Comparison of ENCODE assay signal across 28 mouse cellular contexts in the genomic region with DNA sequence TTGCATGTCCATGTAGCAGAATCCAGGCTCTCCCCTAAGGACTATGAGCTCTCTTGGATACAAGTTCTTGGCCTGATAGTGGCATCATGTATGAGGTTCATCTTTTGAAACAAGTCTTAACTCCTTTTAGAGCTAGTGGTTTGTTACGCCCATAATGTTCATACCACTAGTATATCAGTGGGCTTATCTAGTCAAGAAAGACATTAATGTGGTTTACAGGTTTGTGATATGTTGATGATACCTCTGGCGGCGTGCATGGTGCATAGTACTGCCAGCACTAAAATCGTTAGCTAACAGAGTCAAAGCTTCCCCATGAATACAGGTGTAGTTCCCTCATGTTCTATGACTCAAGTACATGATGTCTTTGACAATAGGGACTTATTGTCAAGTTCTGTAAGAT.
"Had no signal": no experiment of that assay in that cellular context is flagged by ENCODE, and none has a peak within 500 bp of the region (broad histone marks: within the 10 kb centered on the region; RNA-seq: fewer than 3 reads in every experiment).

No protein-coding gene starts in this region.

- H3K4me3 ChIP-seq: limb, embryonic 10.5 days; limb, embryonic 12.5 days; limb, embryonic 13.5 days; limb, embryonic 15.5 days; liver, embryonic 12.5 days; liver, embryonic 13.5 days; liver, embryonic 15.5 days; lung, embryonic 15.5 days; megakaryocyte, embryonic 14.5 days; midbrain, embryonic 10.5 days; midbrain, embryonic 12.5 days; midbrain, embryonic 13.5 days; midbrain, embryonic 15.5 days; myocyte; neural tube, embryonic 12.5 days had no signal

- H3K9ac ChIP-seq: limb, embryonic 12.5 days; limb, embryonic 13.5 days; limb, embryonic 15.5 days; liver, embryonic 12.5 days; liver, embryonic 13.5 days; liver, embryonic 14.5 days; liver, embryonic 15.5 days; liver, postnatal 0 days; lung, embryonic 14.5 days; lung, embryonic 15.5 days; midbrain, embryonic 12.5 days; midbrain, embryonic 13.5 days; midbrain, embryonic 15.5 days; neural tube, embryonic 12.5 days had no signal

- H3K4me1 ChIP-seq: limb, embryonic 12.5 days; limb, embryonic 15.5 days; liver, embryonic 12.5 days; liver, embryonic 13.5 days; liver, embryonic 15.5 days; megakaryocyte, embryonic 14.5 days; midbrain, embryonic 10.5 days; midbrain, embryonic 12.5 days; midbrain, embryonic 13.5 days; midbrain, embryonic 15.5 days had no signal

- DNase-seq: left cerebral cortex, postnatal 4 days; liver; liver, embryonic 13.5 days; liver, postnatal 0 days; lung, adult 18-20 months; lung, adult 2 months; lung, embryonic 14.5 days; lung, postnatal 10 days; lung, postnatal 14 days; lung, postnatal 36 days; lung, postnatal 4 days; midbrain, embryonic 14.5 days had no signal

- H3K27me3 ChIP-seq: limb, embryonic 12.5 days; limb, embryonic 13.5 days; limb, embryonic 15.5 days; liver, embryonic 12.5 days; liver, embryonic 13.5 days; liver, embryonic 15.5 days; lung, embryonic 15.5 days; megakaryocyte, embryonic 14.5 days; midbrain, embryonic 12.5 days; midbrain, embryonic 13.5 days; midbrain, embryonic 15.5 days; neural tube, embryonic 12.5 days had no signal

- H3K36me3 ChIP-seq: limb, embryonic 10.5 days; limb, embryonic 12.5 days; limb, embryonic 13.5 days; limb, embryonic 15.5 days; liver, embryonic 12.5 days; liver, embryonic 13.5 days; liver, embryonic 15.5 days; lung, embryonic 15.5 days; midbrain, embryonic 10.5 days; midbrain, embryonic 12.5 days; midbrain, embryonic 13.5 days; midbrain, embryonic 15.5 days; neural tube, embryonic 12.5 days had no signal

- H3K9me3 ChIP-seq: limb, embryonic 10.5 days; limb, embryonic 12.5 days; limb, embryonic 13.5 days; limb, embryonic 15.5 days; liver, embryonic 12.5 days; liver, embryonic 13.5 days; liver, embryonic 15.5 days; lung, embryonic 15.5 days; megakaryocyte, embryonic 14.5 days; midbrain, embryonic 10.5 days; midbrain, embryonic 12.5 days; midbrain, embryonic 13.5 days; midbrain, embryonic 15.5 days; neural tube, embryonic 12.5 days had no signal

- H3K27ac ChIP-seq: limb, embryonic 10.5 days; limb, embryonic 12.5 days; limb, embryonic 13.5 days; limb, embryonic 15.5 days; liver, embryonic 12.5 days; liver, embryonic 13.5 days; liver, embryonic 14.5 days; liver, embryonic 15.5 days; lung, embryonic 15.5 days; macrophage; midbrain, embryonic 10.5 days; midbrain, embryonic 12.5 days; midbrain, embryonic 13.5 days; midbrain, embryonic 15.5 days; neural tube, embryonic 12.5 days had no signal
